ENCODE assay signal across 14 mouse cellular contexts in the genomic region with DNA sequence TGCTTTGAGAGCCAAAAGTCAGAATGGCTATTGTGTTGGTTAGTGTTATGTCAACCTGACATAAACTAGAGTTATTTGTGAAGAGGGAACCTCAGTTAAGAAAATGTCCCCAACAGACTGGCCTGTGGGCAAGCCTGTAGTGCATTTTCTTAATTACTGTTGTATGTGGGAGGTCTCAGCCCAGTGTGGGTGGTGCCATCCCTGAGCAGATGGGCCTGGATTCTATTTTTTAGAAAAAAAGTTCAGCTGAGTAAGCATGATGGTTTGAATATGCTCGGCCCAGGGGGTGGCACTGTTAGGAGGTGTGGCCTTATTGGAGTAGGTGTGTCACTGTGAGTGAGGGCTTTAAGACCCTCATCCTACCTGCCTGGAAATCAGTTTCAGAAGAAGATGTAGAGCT.
"Had no signal": no experiment of that assay in that cellular context is flagged by ENCODE, and none has a peak within 500 bp of the region (broad histone marks: within the 10 kb centered on the region; RNA-seq: fewer than 3 reads in every experiment).

No protein-coding gene starts in this region.

- ATAC-seq: forebrain, postnatal 0 days; hindbrain, postnatal 0 days; intestine, embryonic 16.5 days; liver, embryonic 12.5 days had no signal

- DNase-seq: forebrain, postnatal 0 days; gastrocnemius, postnatal 14 days; gastrocnemius, postnatal 36 days; heart, adult 18-20 months; heart, postnatal 10 days; kidney, adult 11 months; kidney, adult 2 months; kidney, adult 9 months; kidney, postnatal 14 days; kidney, postnatal 36 days; left cerebral cortex, postnatal 4 days had no signal
